Mouse (Mus musculus): ENCODE data around the gene Tspan9. TPM values are rescaled to one million over a fixed set of nuclear protein-coding genes. Genes with fewer than 3 reads are reported as not detected.

The Tspan9 gene
- 161 and 175 TPM in 2 replicates for total RNA-seq (2012; rRNA removed)

GRCm38 (mm10) chr6:128143390-128144020, at the start of gene Tspan9:
Tspan9 (minus strand) TSS chr6:128143594.
- Histone ChIP-seq H3K9me3 (ENCODE audit: control insufficient read depth, insufficient read depth, low read depth, low read length) (no peaks in the 10 kb centered on the region), H3K27ac (ENCODE audit: insufficient read depth, low read depth, low read length, poor library complexity, severe bottlenecking) (peak within 1 kb of the TSS; percentile 41; the same call in 1 of the 2 replicates), H3K9ac (ENCODE audit: insufficient read depth, low read depth, low read length, poor library complexity, severe bottlenecking) (peak within 1 kb of the TSS; percentile 82), H3K36me3 (ENCODE audit: control insufficient read depth, insufficient read depth, low read length, poor library complexity, severe bottlenecking) (no peaks in the 10 kb centered on the region), H3K4me3 (ENCODE audit: insufficient read depth in 1 of 2, low read depth in 1 of 2, low read length in 2 of 2, poor library complexity in 1 of 2, severe bottlenecking in 1 of 2) (peak within 1 kb of the TSS; percentile 91 to 97), H3K4me1 (ENCODE audit: control insufficient read depth in 2 of 2, insufficient read depth in 2 of 2, low read length in 2 of 2, poor library complexity in 1 of 2) (peaks cover 2 to 14% of the 10 kb centered on the region in 2 experiments; a peak in 3 of 4 replicates)
- peak; percentile 46 for DNase-seq (ENCODE audit: low read depth, low spot score)
- in situ Hi-C loops (cut with MboI; ENCODE audit: low sequenced_read_pairs in 2 of 2, unreplicated experiment in 2 of 2), result no loop called here
- no peak for TF ChIP-seq ZNF384 (IDR thresholded peaks at IDR 0.05; ENCODE audit: low read depth, low read length)

- no peaks in the 10 kb centered on the region for H3K36me3 ChIP-seq (ENCODE audit: control insufficient read depth, insufficient read depth, low read length, poor library complexity, severe bottlenecking)
- H3K9me3 ChIP-seq (ENCODE audit: control insufficient read depth, insufficient read depth, low read depth, low read length), result no peaks in the 10 kb centered on the region
- DNase-seq (ENCODE audit: low read depth, low spot score), result no peak
- TF ChIP-seq MAFK (IDR thresholded peaks at IDR 0.05; ENCODE audit: insufficient read depth, low read depth, low read length) (no peak), HCFC1 (IDR thresholded peaks at IDR 0.05; ENCODE audit: borderline replicate concordance, insufficient read depth, low read length) (no peak), ZC3H11A (IDR thresholded peaks at IDR 0.05; ENCODE audit: borderline replicate concordance, low read depth, low read length) (no peak), ZNF384 (IDR thresholded peaks at IDR 0.05; ENCODE audit: low read depth, low read length) (no peak), CHD2 (IDR thresholded peaks at IDR 0.05; ENCODE audit: low read depth, low read length) (no peak)
- no peak overlapping the region for H3K9ac ChIP-seq (ENCODE audit: insufficient read depth, low read depth, low read length, poor library complexity, severe bottlenecking)
- H3K4me3 ChIP-seq (ENCODE audit: insufficient read depth in 1 of 2, low read depth in 1 of 2, low read length in 2 of 2, poor library complexity in 1 of 2, severe bottlenecking in 1 of 2), result no peak overlapping the region
- in situ Hi-C loops (cut with MboI; ENCODE audit: low sequenced_read_pairs in 2 of 2, unreplicated experiment in 2 of 2), result no loop called here
- H3K4me1 ChIP-seq (ENCODE audit: control insufficient read depth in 2 of 2, insufficient read depth in 2 of 2, low read length in 2 of 2, poor library complexity in 1 of 2), result no peaks in the 10 kb centered on the region
- no peak overlapping the region for H3K27ac ChIP-seq (ENCODE audit: insufficient read depth, low read depth, low read length, poor library complexity, severe bottlenecking)
Measured at GRCm38 (mm10) chr6:128183521-128183920, 40.1 kb upstream of the Tspan9 start.

GRCm38 (mm10) chr6:128181176-128181575, 37.8 kb upstream of the Tspan9 start:
- no peaks in the 10 kb centered on the region for H3K36me3 ChIP-seq (ENCODE audit: control insufficient read depth, insufficient read depth, low read length, poor library complexity, severe bottlenecking)
- no peak overlapping the region for H3K9ac ChIP-seq (ENCODE audit: insufficient read depth, low read depth, low read length, poor library complexity, severe bottlenecking)
- no peak overlapping the region for H3K4me3 ChIP-seq (ENCODE audit: insufficient read depth in 1 of 2, low read depth in 1 of 2, low read length in 2 of 2, poor library complexity in 1 of 2, severe bottlenecking in 1 of 2)
- no peak overlapping the region for H3K27ac ChIP-seq (ENCODE audit: insufficient read depth, low read depth, low read length, poor library complexity, severe bottlenecking)
- TF ChIP-seq ZC3H11A (IDR thresholded peaks at IDR 0.05; ENCODE audit: borderline replicate concordance, low read depth, low read length), result no peak
- TF ChIP-seq HCFC1 (IDR thresholded peaks at IDR 0.05; ENCODE audit: borderline replicate concordance, insufficient read depth, low read length), result no peak
- no peak for TF ChIP-seq CHD2 (IDR thresholded peaks at IDR 0.05; ENCODE audit: low read depth, low read length)
- TF ChIP-seq ZNF384 (IDR thresholded peaks at IDR 0.05; ENCODE audit: low read depth, low read length), result no peak
- no peak for TF ChIP-seq MAFK (IDR thresholded peaks at IDR 0.05; ENCODE audit: insufficient read depth, low read depth, low read length)
- in situ Hi-C loops (cut with MboI; ENCODE audit: low sequenced_read_pairs in 2 of 2, unreplicated experiment in 2 of 2), result no loop called here
- DNase-seq (ENCODE audit: low read depth, low spot score), result no peak
- no peaks in the 10 kb centered on the region for H3K9me3 ChIP-seq (ENCODE audit: control insufficient read depth, insufficient read depth, low read depth, low read length)
- no peaks in the 10 kb centered on the region for H3K4me1 ChIP-seq (ENCODE audit: control insufficient read depth in 2 of 2, insufficient read depth in 2 of 2, low read length in 2 of 2, poor library complexity in 1 of 2)

- H3K36me3 ChIP-seq (ENCODE audit: control insufficient read depth, insufficient read depth, low read length, poor library complexity, severe bottlenecking), result no peaks in the 10 kb centered on the region
- no peaks in the 10 kb centered on the region for H3K4me1 ChIP-seq (ENCODE audit: control insufficient read depth in 2 of 2, insufficient read depth in 2 of 2, low read length in 2 of 2, poor library complexity in 1 of 2)
- no peak overlapping the region for H3K27ac ChIP-seq (ENCODE audit: insufficient read depth, low read depth, low read length, poor library complexity, severe bottlenecking)
- TF ChIP-seq HCFC1 (IDR thresholded peaks at IDR 0.05; ENCODE audit: borderline replicate concordance, insufficient read depth, low read length) (no peak), ZNF384 (IDR thresholded peaks at IDR 0.05; ENCODE audit: low read depth, low read length) (no peak), ZC3H11A (IDR thresholded peaks at IDR 0.05; ENCODE audit: borderline replicate concordance, low read depth, low read length) (no peak), CHD2 (IDR thresholded peaks at IDR 0.05; ENCODE audit: low read depth, low read length) (no peak), MAFK (IDR thresholded peaks at IDR 0.05; ENCODE audit: insufficient read depth, low read depth, low read length) (no peak)
- no peaks in the 10 kb centered on the region for H3K9me3 ChIP-seq (ENCODE audit: control insufficient read depth, insufficient read depth, low read depth, low read length)
- DNase-seq (ENCODE audit: low read depth, low spot score), result no peak
- H3K9ac ChIP-seq (ENCODE audit: insufficient read depth, low read depth, low read length, poor library complexity, severe bottlenecking), result no peak overlapping the region
- H3K4me3 ChIP-seq (ENCODE audit: insufficient read depth in 1 of 2, low read depth in 1 of 2, low read length in 2 of 2, poor library complexity in 1 of 2, severe bottlenecking in 1 of 2), result no peak overlapping the region
- in situ Hi-C loops (cut with MboI; ENCODE audit: low sequenced_read_pairs in 2 of 2, unreplicated experiment in 2 of 2), result no loop called here
Measured at GRCm38 (mm10) chr6:128179651-128180050, 36.3 kb upstream of the Tspan9 start.

GRCm38 (mm10) chr6:128179247-128179646, 35.9 kb upstream of the Tspan9 start:
- in situ Hi-C loops (cut with MboI; ENCODE audit: low sequenced_read_pairs in 2 of 2, unreplicated experiment in 2 of 2), result no loop called here
- no peak for DNase-seq (ENCODE audit: low read depth, low spot score)
- TF ChIP-seq MAFK (IDR thresholded peaks at IDR 0.05; ENCODE audit: insufficient read depth, low read depth, low read length) (no peak), ZC3H11A (IDR thresholded peaks at IDR 0.05; ENCODE audit: borderline replicate concordance, low read depth, low read length) (no peak), ZNF384 (IDR thresholded peaks at IDR 0.05; ENCODE audit: low read depth, low read length) (no peak), CHD2 (IDR thresholded peaks at IDR 0.05; ENCODE audit: low read depth, low read length) (no peak), HCFC1 (IDR thresholded peaks at IDR 0.05; ENCODE audit: borderline replicate concordance, insufficient read depth, low read length) (no peak)
- H3K36me3 ChIP-seq (ENCODE audit: control insufficient read depth, insufficient read depth, low read length, poor library complexity, severe bottlenecking), result no peaks in the 10 kb centered on the region
- no peaks in the 10 kb centered on the region for H3K9me3 ChIP-seq (ENCODE audit: control insufficient read depth, insufficient read depth, low read depth, low read length)
- no peak overlapping the region for H3K9ac ChIP-seq (ENCODE audit: insufficient read depth, low read depth, low read length, poor library complexity, severe bottlenecking)
- H3K4me1 ChIP-seq (ENCODE audit: control insufficient read depth in 2 of 2, insufficient read depth in 2 of 2, low read length in 2 of 2, poor library complexity in 1 of 2), result no peaks in the 10 kb centered on the region
- no peak overlapping the region for H3K27ac ChIP-seq (ENCODE audit: insufficient read depth, low read depth, low read length, poor library complexity, severe bottlenecking)
- H3K4me3 ChIP-seq (ENCODE audit: insufficient read depth in 1 of 2, low read depth in 1 of 2, low read length in 2 of 2, poor library complexity in 1 of 2, severe bottlenecking in 1 of 2), result no peak overlapping the region
